Mouse (Mus musculus) liver, embryonic 11.5 days (tissue): ENCODE data around the gene Tnfrsf21. TPM values are rescaled to one million over a fixed set of nuclear protein-coding genes. Genes with fewer than 3 reads are reported as not detected.

ENCODE experiments used
- ATAC-seq: fragments of 200-750 bp; cut with Nextera tagmentation; replicated peaks from 2 replicates; pipeline ENCODE4 v1.8.0; 2017; ENCODE audit warnings: moderate number of reproducible peaks, mild to moderate bottlenecking, moderate TSS enrichment, moderate library complexity; ENCODE audit not compliant: low FRiP score
- DNase-seq: peaks from one replicate; pipeline ENCODE4 v3.0.0-alpha.2; 2017; ENCODE audit warnings: low spot score
- H3K27ac ChIP-seq: fragments of 300-500 bp; sonication (generic); 2 replicates; pipeline ENCODE4 v1.5.1; 2014; ENCODE audit warnings: mild to moderate bottlenecking, low read depth, low read length, control low read depth
- H3K27me3 ChIP-seq: fragments of 300-500 bp; sonication (generic); replicated peaks from 2 replicates; pipeline ENCODE4 v1.6.1; 2014; ENCODE audit warnings: low read length, mixed read lengths; ENCODE audit not compliant: control insufficient read depth, insufficient read depth
- H3K36me3 ChIP-seq: fragments of 300-500 bp; sonication (generic); 2 replicates; pipeline ENCODE4 v1.6.1; 2014; ENCODE audit warnings: mild to moderate bottlenecking, low read length, moderate library complexity, mixed read lengths; ENCODE audit not compliant: control insufficient read depth, insufficient read depth
- H3K4me1 ChIP-seq: fragments of 300-500 bp; sonication (generic); replicated peaks from 2 replicates; pipeline ENCODE4 v1.6.1; 2014; ENCODE audit warnings: low read length, mixed read lengths; ENCODE audit not compliant: control insufficient read depth, insufficient read depth
- H3K4me2 ChIP-seq: fragments of 300-500 bp; sonication (generic); 2 replicates; pipeline ENCODE4 v1.6.1; 2014; ENCODE audit warnings: mild to moderate bottlenecking, control low read depth, moderate library complexity
- H3K4me3 ChIP-seq: fragments of 300-500 bp; sonication (generic); 2 replicates; pipeline ENCODE4 v1.5.1; 2014; ENCODE audit warnings: low read depth, low read length, control low read depth
- H3K9ac ChIP-seq: fragments of 300-500 bp; sonication (generic); 2 replicates; pipeline ENCODE4 v1.6.1; 2014; ENCODE audit warnings: low read depth, low read length, control low read depth
- H3K9me3 ChIP-seq: fragments of 300-500 bp; sonication (generic); 2 replicates; pipeline ENCODE4 v1.6.1; 2016; ENCODE audit warnings: low read length, inconsistent platforms, mixed read lengths; ENCODE audit not compliant: control insufficient read depth
- WGBS: fragments of 180-500 bp; shearing (Covaris S2); extraction: QIAGEN DNeasy Blood & Tissue Kit; methylation state at CpG from one replicate; pipeline ENCODE4 v1.1.7; 2014; 5-methylcytosine and 5-hydroxymethylcytosine counted together
- polyA plus RNA-seq: library from polyadenylated mRNA; unstranded; fragments of >200 nt; fragmentation: Nextera tagmentation; extraction: Ambion mirVana; gene quantifications from 2 replicates; pipeline ENCODE4 v1.2.1, GENCODE M21; 2014

Gene Tnfrsf21
- polyA plus RNA-seq, 1 experiment from 2014 or later, result 30.8 TPM

DNA sequence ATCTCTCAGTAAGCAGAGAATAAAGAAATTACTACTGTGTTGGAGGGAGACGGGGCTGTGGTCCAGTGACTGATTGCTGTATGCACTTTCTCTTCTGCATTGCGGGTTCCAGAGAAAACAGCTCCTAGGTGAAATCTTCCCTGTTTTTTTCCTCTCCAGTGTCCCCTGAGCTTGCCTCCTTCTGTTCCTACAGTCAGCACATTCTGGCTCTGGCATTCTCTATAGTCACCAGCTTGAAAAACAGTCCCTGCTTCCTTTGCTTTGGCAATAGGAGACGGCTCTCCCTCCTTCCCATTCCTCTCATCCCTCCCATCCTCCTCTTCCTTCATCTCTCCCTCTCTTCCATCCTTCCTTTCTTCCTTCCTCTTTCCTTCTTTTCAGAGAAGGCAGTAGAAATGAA lies 13.9 kb downstream of the Tnfrsf21 start:
- peaks cover 14% of the 10 kb centered on the region for H3K4me1 ChIP-seq
- no peak for ATAC-seq

GRCm38 (mm10) chr17:43032489-43033036 lies 16.2 kb downstream of the Tnfrsf21 start:
- H3K4me2 ChIP-seq, result no peak overlapping the region
- no peak for ATAC-seq
- H3K27me3 ChIP-seq, result no peaks in the 10 kb centered on the region
- H3K4me3 ChIP-seq, result no peak overlapping the region
- H3K27ac ChIP-seq, result no peak overlapping the region
- peaks cover 7% of the 10 kb centered on the region for H3K4me1 ChIP-seq
- H3K9me3 ChIP-seq, result no peaks in the 10 kb centered on the region
- no peak overlapping the region for H3K9ac ChIP-seq
- WGBS, result 76% methylated on average over 8 of the region's 8 CpGs
- peaks cover 4% of the 10 kb centered on the region; the same call in 1 of the 2 replicates for H3K36me3 ChIP-seq
- no peak for DNase-seq

More for the DNA sequence above, 13.9 kb downstream of the Tnfrsf21 start:
- 90% methylated on average over 3 of the region's 3 CpGs for WGBS
- no peak for DNase-seq
- H3K27me3 ChIP-seq, result no peaks in the 10 kb centered on the region
- no peaks in the 10 kb centered on the region for H3K36me3 ChIP-seq
- H3K9me3 ChIP-seq, result no peaks in the 10 kb centered on the region
- H3K4me2 ChIP-seq, result no peak overlapping the region
- H3K9ac ChIP-seq, result no peak overlapping the region
- H3K27ac ChIP-seq, result no peak overlapping the region
- H3K4me3 ChIP-seq, result no peak overlapping the region

- Histone ChIP-seq H3K4me2 (no peak overlapping the region), H3K36me3 (peaks cover 18% of the 10 kb centered on the region; the same call in 1 of the 2 replicates), H3K9me3 (no peaks in the 10 kb centered on the region), H3K4me3 (no peak overlapping the region), H3K27ac (no peak overlapping the region), H3K9ac (no peak overlapping the region), H3K4me1 (peaks cover 4% of the 10 kb centered on the region), H3K27me3 (no peaks in the 10 kb centered on the region)
- no peak for ATAC-seq
- WGBS, result 87% methylated on average over 2 of the region's 2 CpGs
- no peak for DNase-seq
Measured at GRCm38 (mm10) chr17:43035386-43035785, 19.0 kb downstream of the Tnfrsf21 start.

DNA sequence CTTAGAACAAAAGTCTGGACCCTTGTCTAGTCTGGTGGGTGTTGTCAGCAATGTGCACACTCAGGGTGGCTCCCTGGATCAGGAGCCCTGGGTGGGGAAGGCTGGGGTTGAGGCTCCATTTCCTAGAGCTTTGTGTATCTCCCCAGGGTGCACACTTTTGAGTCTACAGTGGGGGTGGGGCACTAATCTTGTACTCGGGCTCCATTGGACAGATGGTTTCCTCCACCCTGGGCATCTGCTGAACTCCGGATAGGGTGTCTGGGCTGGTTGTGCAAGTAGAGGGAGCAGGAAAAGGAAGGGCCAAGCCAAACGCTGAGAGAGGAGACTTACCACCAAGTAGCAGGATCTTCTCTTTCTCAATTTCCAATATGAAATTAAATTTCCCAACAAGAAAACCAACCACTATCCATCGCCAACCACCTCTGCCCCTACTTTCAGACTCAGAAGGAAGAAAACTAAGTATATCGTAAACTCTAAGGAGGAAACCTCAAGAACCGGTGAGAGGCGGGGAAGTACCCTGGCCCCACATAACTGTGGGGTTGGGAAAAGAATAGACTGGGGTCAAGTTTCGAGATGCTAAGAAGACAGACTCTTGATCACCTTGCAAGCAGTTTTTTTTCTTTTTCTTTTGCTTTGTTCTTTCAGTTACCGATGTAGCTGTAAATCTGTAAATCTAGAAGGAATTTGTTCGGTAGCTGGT lies 19.9 kb downstream of the Tnfrsf21 start:
- DNase-seq (no peak), ATAC-seq (peak; percentile 91)
- peaks cover 18% of the 10 kb centered on the region; the same call in 1 of the 2 replicates for H3K36me3 ChIP-seq
- no peak overlapping the region; the same call in 1 of the 2 replicates for H3K27ac ChIP-seq
- H3K9ac ChIP-seq, result no peak overlapping the region
- WGBS, result 70% methylated on average over 10 of the region's 10 CpGs
- H3K27me3 ChIP-seq, result no peaks in the 10 kb centered on the region
- peaks cover 5% of the 10 kb centered on the region for H3K4me1 ChIP-seq
- H3K9me3 ChIP-seq, result no peaks in the 10 kb centered on the region
- no peak overlapping the region for H3K4me3 ChIP-seq
- H3K4me2 ChIP-seq, result peak overlapping the region; percentile 21; the same call in 1 of the 2 replicates

- Histone ChIP-seq H3K4me2 (no peak overlapping the region), H3K9me3 (no peaks in the 10 kb centered on the region), H3K4me1 (peaks cover 5% of the 10 kb centered on the region), H3K4me3 (no peak overlapping the region), H3K36me3 (peaks cover 23% of the 10 kb centered on the region), H3K27ac (0 out of 2 replicates have a peak overlapping the region, but pooled peaks have one; percentile 22), H3K27me3 (no peaks in the 10 kb centered on the region), H3K9ac (no peak overlapping the region)
- DNase-seq (no peak), ATAC-seq (no peak)
- whole genome bisulfite sequencing, result 49% methylated on average over 3 of the region's 3 CpGs
Measured at GRCm38 (mm10) chr17:43040571-43040970, 24.2 kb downstream of the Tnfrsf21 start.

DNA sequence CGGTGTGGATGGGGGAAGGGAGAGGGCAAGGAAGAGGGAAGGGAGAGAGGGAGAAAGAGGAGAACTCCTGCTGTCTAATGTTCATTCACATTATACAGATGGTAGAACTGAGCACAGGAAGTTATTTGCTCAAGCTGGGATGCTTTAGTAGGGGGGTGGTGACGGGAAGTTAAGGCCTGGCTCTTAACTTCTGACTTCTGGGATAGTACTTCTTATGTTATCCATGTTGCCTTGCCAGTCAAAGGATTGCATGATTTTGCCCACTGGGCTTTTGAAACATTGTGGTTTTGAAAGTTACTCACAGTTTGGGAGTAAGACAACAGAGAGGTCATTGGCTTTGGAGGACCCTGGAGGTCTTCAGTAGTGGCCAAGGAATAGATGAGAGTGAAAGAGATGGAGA lies 34.3 kb downstream of the Tnfrsf21 start:
- Histone ChIP-seq H3K4me1 (no peaks in the 10 kb centered on the region), H3K4me2 (no peak overlapping the region), H3K4me3 (no peak overlapping the region), H3K9me3 (no peaks in the 10 kb centered on the region), H3K9ac (no peak overlapping the region), H3K27me3 (no peaks in the 10 kb centered on the region), H3K36me3 (no peaks in the 10 kb centered on the region; the same call in 1 of the 2 replicates), H3K27ac (no peak overlapping the region)
- 93% methylated on average over 2 of the region's 2 CpGs for WGBS
- ATAC-seq (no peak), DNase-seq (no peak)

DNA sequence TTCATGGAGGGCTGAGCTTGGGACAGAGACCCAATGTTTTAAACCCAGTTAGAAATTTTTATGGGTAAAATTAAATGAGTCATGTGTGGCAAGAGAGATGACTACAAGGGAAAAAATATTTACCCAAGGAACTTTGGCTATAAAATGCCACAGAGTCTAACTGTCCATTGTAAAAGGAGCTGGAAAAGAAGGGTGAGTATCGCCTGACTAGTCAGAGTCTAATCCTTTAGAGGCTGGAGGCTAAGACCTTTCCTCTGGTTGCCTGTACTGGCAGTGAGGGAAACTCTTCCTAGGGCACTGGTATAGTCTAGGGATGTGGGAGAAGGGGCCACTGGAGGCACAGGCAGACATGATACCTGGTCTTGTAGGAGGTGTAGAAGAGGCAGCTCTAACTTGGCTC lies 36.4 kb downstream of the Tnfrsf21 start:
- ATAC-seq (no peak), DNase-seq (no peak)
- Histone ChIP-seq H3K27ac (no peak overlapping the region), H3K4me2 (no peak overlapping the region), H3K9ac (no peak overlapping the region), H3K36me3 (no peaks in the 10 kb centered on the region; the same call in 1 of the 2 replicates), H3K4me1 (peaks cover 9% of the 10 kb centered on the region), H3K9me3 (no peaks in the 10 kb centered on the region), H3K4me3 (no peak overlapping the region), H3K27me3 (no peaks in the 10 kb centered on the region)
- 89% methylated on average over 1 of the region's 1 CpGs for WGBS

DNA sequence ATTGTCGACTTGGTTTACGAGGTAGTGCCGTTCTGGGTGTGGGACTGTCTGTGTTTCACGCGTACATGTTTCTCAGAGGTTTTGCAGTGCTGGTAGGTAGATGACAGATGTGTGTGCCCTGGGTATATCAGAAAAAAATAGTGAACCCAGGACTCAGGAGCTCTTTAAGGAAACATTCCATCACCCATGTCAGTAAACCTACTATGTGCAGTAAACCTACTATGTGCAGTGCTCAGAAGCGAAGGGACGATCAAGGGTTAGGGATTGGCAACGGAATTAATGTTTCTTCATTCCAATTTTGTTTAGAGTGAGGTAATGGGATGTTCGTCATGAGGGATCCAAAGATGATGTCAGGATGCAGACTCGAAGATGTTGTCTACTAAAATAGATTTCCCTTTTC lies 37.6 kb downstream of the Tnfrsf21 start:
- Histone ChIP-seq H3K36me3 (no peaks in the 10 kb centered on the region; the same call in 1 of the 2 replicates), H3K27ac (no peak overlapping the region), H3K4me1 (peaks cover 16% of the 10 kb centered on the region), H3K27me3 (no peaks in the 10 kb centered on the region), H3K4me2 (no peak overlapping the region), H3K4me3 (no peak overlapping the region), H3K9me3 (no peaks in the 10 kb centered on the region), H3K9ac (no peak overlapping the region)
- 91% methylated on average over 10 of the region's 10 CpGs for WGBS
- no peak for ATAC-seq
- no peak for DNase-seq
